Mouse (Mus musculus): Measurements from ENCODE around the gene Rps16. TPM values are rescaled to one million over a fixed set of nuclear protein-coding genes. Genes with fewer than 3 reads are reported as not detected.

The Rps16 gene
- polyA plus RNA-seq, 1 experiment from 2014 or later: 789 TPM

DNA sequence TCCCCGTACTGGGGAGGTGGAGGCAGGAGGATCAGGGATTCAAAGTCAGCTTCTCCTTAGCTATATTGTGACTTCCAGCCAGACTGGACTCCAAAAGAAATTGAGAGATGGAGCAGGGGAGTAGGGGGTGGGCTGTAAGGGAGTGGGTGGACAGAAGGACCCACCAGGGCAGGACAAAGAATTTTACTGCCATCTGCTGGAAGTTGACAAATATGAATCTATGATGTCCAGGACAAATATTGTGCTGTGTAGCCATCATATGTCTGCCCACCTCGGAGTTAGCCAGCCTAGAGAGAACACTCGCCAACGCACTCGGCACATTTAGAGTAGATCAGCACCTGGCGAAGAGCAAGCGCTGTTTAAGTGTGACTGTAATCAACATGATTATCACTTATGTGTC lies 1.9 kb upstream of the Rps16 start:
- Histone ChIP-seq H3K9me3 (ENCODE audit: control insufficient read depth, low read length) (no peaks in the 10 kb centered on the region), H3K4me3 (ENCODE audit: control insufficient read depth in 1 of 2, insufficient read depth in 1 of 2, low read depth in 1 of 2, low read length in 2 of 2) (no peak overlapping the region), H3K27ac (replicated peaks in 1 of 2; ENCODE audit: control insufficient read depth in 1 of 2, insufficient read depth in 1 of 2, low read depth in 2 of 2, low read length in 2 of 2) (no peak overlapping the region), H3K27me3 (ENCODE audit: control insufficient read depth, insufficient read depth, low read length) (no peaks in the 10 kb centered on the region), H3K4me1 (ENCODE audit: control insufficient read depth in 2 of 2, insufficient read depth in 2 of 2, low read length in 2 of 2) (peaks cover 11 to 18% of the 10 kb centered on the region in 2 experiments), H3K9ac (ENCODE audit: low read length) (no peak overlapping the region), H3K36me3 (ENCODE audit: control insufficient read depth, insufficient read depth, low read length) (peaks cover 21% of the 10 kb centered on the region), H3K4me2 (ENCODE audit: low read length) (no peak overlapping the region)
- no peak for ATAC-seq (ENCODE audit: insufficient number of reproducible peaks, insufficient read depth, low FRiP score, low read depth)
- WGBS: 72% methylated on average over 7 of the region's 7 CpGs

GRCm38 (mm10) chr7:28351676-28352191 lies 1.3 kb downstream of the Rps16 start:
- Histone ChIP-seq H3K4me2 (ENCODE audit: low read length) (peak overlapping the region; percentile 96), H3K27me3 (ENCODE audit: control insufficient read depth, insufficient read depth, low read length) (no peaks in the 10 kb centered on the region), H3K27ac (replicated peaks in 1 of 2; ENCODE audit: control insufficient read depth in 1 of 2, insufficient read depth in 1 of 2, low read depth in 2 of 2, low read length in 2 of 2) (peak overlapping the region in 1 of 2 experiments; percentile 92; a peak in 2 of 4 replicates), H3K9me3 (ENCODE audit: control insufficient read depth, low read length) (no peaks in the 10 kb centered on the region), H3K4me3 (ENCODE audit: control insufficient read depth in 1 of 2, insufficient read depth in 1 of 2, low read depth in 1 of 2, low read length in 2 of 2) (peak overlapping the region; percentile 90 to 98; a peak in 3 of 4 replicates), H3K9ac (ENCODE audit: low read length) (peak overlapping the region; percentile 99), H3K36me3 (ENCODE audit: control insufficient read depth, insufficient read depth, low read length) (peaks cover 38% of the 10 kb centered on the region), H3K4me1 (ENCODE audit: control insufficient read depth in 2 of 2, insufficient read depth in 2 of 2, low read length in 2 of 2) (peaks cover 14 to 24% of the 10 kb centered on the region in 2 experiments)
- 32% methylated on average over 4 of the region's 4 CpGs for WGBS
- ATAC-seq (ENCODE audit: insufficient number of reproducible peaks, insufficient read depth, low FRiP score, low read depth): no peak

DNA sequence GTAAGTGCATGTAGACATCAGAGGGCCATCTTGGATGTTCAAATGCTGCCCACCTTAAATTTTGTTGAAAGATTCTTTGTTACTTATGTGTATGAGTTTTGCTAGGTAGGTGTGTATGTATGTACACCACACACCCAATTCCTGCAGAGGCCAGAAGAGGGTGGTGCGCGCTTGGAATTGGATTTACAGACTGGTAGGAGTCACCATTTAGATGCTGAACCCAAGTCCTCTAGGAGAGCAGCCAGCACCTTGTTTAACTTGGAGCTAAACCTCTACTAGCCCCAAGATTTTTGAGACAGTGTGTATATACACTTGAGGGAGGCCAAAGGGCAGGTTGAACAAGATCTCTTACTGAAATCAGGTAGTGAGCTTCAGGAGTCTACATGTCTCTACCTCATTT lies 2.8 kb downstream of the Rps16 start:
- peaks cover 27 to 39% of the 10 kb centered on the region in 2 experiments for H3K4me1 ChIP-seq (ENCODE audit: control insufficient read depth in 2 of 2, insufficient read depth in 2 of 2, low read length in 2 of 2)
- 93% methylated on average over 2 of the region's 2 CpGs for WGBS
- no peak for ATAC-seq (ENCODE audit: insufficient number of reproducible peaks, insufficient read depth, low FRiP score, low read depth)

GRCm38 (mm10) chr7:28354113-28354581 lies 3.7 kb downstream of the Rps16 start:
- Histone ChIP-seq H3K27ac (replicated peaks in 1 of 2; ENCODE audit: control insufficient read depth in 1 of 2, insufficient read depth in 1 of 2, low read depth in 2 of 2, low read length in 2 of 2) (no peak overlapping the region), H3K4me3 (ENCODE audit: control insufficient read depth in 1 of 2, insufficient read depth in 1 of 2, low read depth in 1 of 2, low read length in 2 of 2) (no peak overlapping the region), H3K9me3 (ENCODE audit: control insufficient read depth, low read length) (no peaks in the 10 kb centered on the region), H3K4me2 (ENCODE audit: low read length) (no peak overlapping the region), H3K27me3 (ENCODE audit: control insufficient read depth, insufficient read depth, low read length) (no peaks in the 10 kb centered on the region), H3K9ac (ENCODE audit: low read length) (no peak overlapping the region), H3K36me3 (ENCODE audit: control insufficient read depth, insufficient read depth, low read length) (peaks cover 43% of the 10 kb centered on the region), H3K4me1 (ENCODE audit: control insufficient read depth in 2 of 2, insufficient read depth in 2 of 2, low read length in 2 of 2) (peaks cover 30 to 47% of the 10 kb centered on the region in 2 experiments)
- ATAC-seq (ENCODE audit: insufficient number of reproducible peaks, insufficient read depth, low FRiP score, low read depth): no peak
- WGBS: 81% methylated on average over 3 of the region's 3 CpGs

More for the DNA sequence above, 2.8 kb downstream of the Rps16 start:
- H3K27ac ChIP-seq (replicated peaks in 1 of 2; ENCODE audit: control insufficient read depth in 1 of 2, insufficient read depth in 1 of 2, low read depth in 2 of 2, low read length in 2 of 2): no peak overlapping the region
- no peak overlapping the region for H3K9ac ChIP-seq (ENCODE audit: low read length)
- no peaks in the 10 kb centered on the region for H3K9me3 ChIP-seq (ENCODE audit: control insufficient read depth, low read length)
- no peaks in the 10 kb centered on the region for H3K27me3 ChIP-seq (ENCODE audit: control insufficient read depth, insufficient read depth, low read length)
- H3K36me3 ChIP-seq (ENCODE audit: control insufficient read depth, insufficient read depth, low read length): peaks cover 38% of the 10 kb centered on the region
- no peak overlapping the region for H3K4me3 ChIP-seq (ENCODE audit: control insufficient read depth in 1 of 2, insufficient read depth in 1 of 2, low read depth in 1 of 2, low read length in 2 of 2)
- no peak overlapping the region for H3K4me2 ChIP-seq (ENCODE audit: low read length)

GRCm38 (mm10) chr7:28354596-28354995 lies 4.1 kb downstream of the Rps16 start:
- peaks cover 48% of the 10 kb centered on the region for H3K36me3 ChIP-seq (ENCODE audit: control insufficient read depth, insufficient read depth, low read length)
- 82% methylated on average over 3 of the region's 3 CpGs for WGBS
- no peaks in the 10 kb centered on the region for H3K27me3 ChIP-seq (ENCODE audit: control insufficient read depth, insufficient read depth, low read length)
- H3K27ac ChIP-seq (replicated peaks in 1 of 2; ENCODE audit: control insufficient read depth in 1 of 2, insufficient read depth in 1 of 2, low read depth in 2 of 2, low read length in 2 of 2): no peak overlapping the region
- H3K4me1 ChIP-seq (ENCODE audit: control insufficient read depth in 2 of 2, insufficient read depth in 2 of 2, low read length in 2 of 2): peaks cover 30 to 44% of the 10 kb centered on the region in 2 experiments
- no peak overlapping the region for H3K4me3 ChIP-seq (ENCODE audit: control insufficient read depth in 1 of 2, insufficient read depth in 1 of 2, low read depth in 1 of 2, low read length in 2 of 2)
- no peak overlapping the region for H3K4me2 ChIP-seq (ENCODE audit: low read length)
- ATAC-seq (ENCODE audit: insufficient number of reproducible peaks, insufficient read depth, low FRiP score, low read depth): no peak
- no peak overlapping the region for H3K9ac ChIP-seq (ENCODE audit: low read length)
- H3K9me3 ChIP-seq (ENCODE audit: control insufficient read depth, low read length): no peaks in the 10 kb centered on the region

- H3K36me3 ChIP-seq (ENCODE audit: control insufficient read depth, insufficient read depth, low read length): peaks cover 54% of the 10 kb centered on the region
Observed at GRCm38 (mm10) chr7:28355221-28355620, 4.8 kb downstream of the Rps16 start.

DNA sequence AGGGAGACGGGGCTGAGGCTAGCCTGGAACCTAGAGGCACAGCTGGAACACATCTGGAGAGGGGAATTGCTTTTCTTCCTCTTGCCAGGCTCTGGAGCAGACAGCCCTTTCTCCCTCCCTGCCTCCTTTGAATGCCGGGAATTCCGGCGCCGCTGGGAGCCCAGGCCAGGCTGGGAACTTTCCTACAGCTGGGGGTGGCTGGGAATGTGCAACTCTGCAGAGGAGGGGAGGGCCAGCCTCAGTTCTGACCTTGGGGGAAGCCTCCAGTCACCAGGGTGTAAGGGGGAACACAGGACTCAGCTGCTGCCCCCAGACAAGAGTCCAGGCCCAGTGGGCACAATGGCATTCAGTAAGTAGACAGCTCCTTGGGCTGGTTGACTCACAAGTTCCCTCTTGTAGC lies 6.5 kb downstream of the Rps16 start:
- ATAC-seq (ENCODE audit: insufficient number of reproducible peaks, insufficient read depth, low FRiP score, low read depth): peak; percentile 40
- Histone ChIP-seq H3K4me1 (ENCODE audit: control insufficient read depth in 2 of 2, insufficient read depth in 2 of 2, low read length in 2 of 2) (peaks cover 21 to 33% of the 10 kb centered on the region in 2 experiments), H3K9ac (ENCODE audit: low read length) (peak overlapping the region; percentile 62), H3K27ac (replicated peaks in 1 of 2; ENCODE audit: control insufficient read depth in 1 of 2, insufficient read depth in 1 of 2, low read depth in 2 of 2, low read length in 2 of 2) (peak overlapping the region; percentile 90 to 94), H3K36me3 (ENCODE audit: control insufficient read depth, insufficient read depth, low read length) (peaks cover 66% of the 10 kb centered on the region), H3K27me3 (ENCODE audit: control insufficient read depth, insufficient read depth, low read length) (no peaks in the 10 kb centered on the region), H3K4me3 (ENCODE audit: control insufficient read depth in 1 of 2, insufficient read depth in 1 of 2, low read depth in 1 of 2, low read length in 2 of 2) (no peak overlapping the region), H3K4me2 (ENCODE audit: low read length) (peak overlapping the region; percentile 52), H3K9me3 (ENCODE audit: control insufficient read depth, low read length) (no peaks in the 10 kb centered on the region)
- 3% methylated on average over 5 of the region's 5 CpGs for WGBS

More at GRCm38 (mm10) chr7:28355221-28355620, 4.8 kb downstream of the Rps16 start:
- H3K4me3 ChIP-seq (ENCODE audit: control insufficient read depth in 1 of 2, insufficient read depth in 1 of 2, low read depth in 1 of 2, low read length in 2 of 2): no peak overlapping the region
- ATAC-seq (ENCODE audit: insufficient number of reproducible peaks, insufficient read depth, low FRiP score, low read depth): no peak
- no peak overlapping the region for H3K4me2 ChIP-seq (ENCODE audit: low read length)
- H3K27me3 ChIP-seq (ENCODE audit: control insufficient read depth, insufficient read depth, low read length): no peaks in the 10 kb centered on the region
- H3K9me3 ChIP-seq (ENCODE audit: control insufficient read depth, low read length): no peaks in the 10 kb centered on the region
- no peak overlapping the region for H3K9ac ChIP-seq (ENCODE audit: low read length)
- H3K4me1 ChIP-seq (ENCODE audit: control insufficient read depth in 2 of 2, insufficient read depth in 2 of 2, low read length in 2 of 2): peaks cover 24 to 41% of the 10 kb centered on the region in 2 experiments
- no peak overlapping the region for H3K27ac ChIP-seq (replicated peaks in 1 of 2; ENCODE audit: control insufficient read depth in 1 of 2, insufficient read depth in 1 of 2, low read depth in 2 of 2, low read length in 2 of 2)
- 86% methylated on average over 3 of the region's 3 CpGs for WGBS

DNA sequence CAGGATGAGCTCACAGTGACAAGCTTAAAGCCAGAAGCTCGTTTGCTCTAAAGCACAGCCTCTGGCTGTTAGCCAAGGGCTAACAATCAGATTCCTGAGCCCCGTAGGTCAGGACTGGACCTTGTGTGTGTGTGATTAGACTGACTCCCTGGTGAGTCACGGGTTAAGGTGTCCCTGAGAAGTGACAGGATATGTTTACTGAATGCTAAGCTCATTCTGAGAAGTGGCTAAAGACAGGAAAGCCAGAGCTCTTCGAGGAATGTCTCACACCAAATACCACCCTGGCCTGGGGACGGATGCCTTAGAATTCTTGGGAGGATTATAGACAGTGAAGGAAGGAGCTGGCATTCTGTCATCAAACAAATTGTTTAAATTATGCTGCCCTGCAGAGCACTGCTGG lies 7.5 kb downstream of the Rps16 start:
- H3K4me1 ChIP-seq (ENCODE audit: control insufficient read depth in 2 of 2, insufficient read depth in 2 of 2, low read length in 2 of 2): peaks cover 21 to 32% of the 10 kb centered on the region in 2 experiments
- H3K36me3 ChIP-seq (ENCODE audit: control insufficient read depth, insufficient read depth, low read length): peaks cover 66% of the 10 kb centered on the region
- H3K27ac ChIP-seq (replicated peaks in 1 of 2; ENCODE audit: control insufficient read depth in 1 of 2, insufficient read depth in 1 of 2, low read depth in 2 of 2, low read length in 2 of 2): peak overlapping the region; percentile 90 to 94
- ATAC-seq (ENCODE audit: insufficient number of reproducible peaks, insufficient read depth, low FRiP score, low read depth): peak; percentile 38
- peak overlapping the region; percentile 62 for H3K9ac ChIP-seq (ENCODE audit: low read length)
- 0% methylated on average over 5 of the region's 5 CpGs for WGBS
- no peaks in the 10 kb centered on the region for H3K9me3 ChIP-seq (ENCODE audit: control insufficient read depth, low read length)
- H3K4me2 ChIP-seq (ENCODE audit: low read length): peak overlapping the region; percentile 52
- H3K27me3 ChIP-seq (ENCODE audit: control insufficient read depth, insufficient read depth, low read length): no peaks in the 10 kb centered on the region
- no peak overlapping the region for H3K4me3 ChIP-seq (ENCODE audit: control insufficient read depth in 1 of 2, insufficient read depth in 1 of 2, low read depth in 1 of 2, low read length in 2 of 2)

All from heart, embryonic 14.5 days (tissue).